Mouse (Mus musculus): ENCODE measurements at regions not wholly inside any gene's neighbourhood (a gene's known extent, or its start where the extent isn't known, plus 50 kb on each side); places are given as distances from the start of the nearest gene placed in this dataset.

- TF ChIP-seq CTCF (IDR thresholded peaks at IDR 0.05; ENCODE audit: borderline replicate concordance, insufficient read depth, low read length): no peak
- TF ChIP-seq POLR2A (IDR thresholded peaks at IDR 0.05; ENCODE audit: low read depth, low read length): no peak
Observed at GRCm38 (mm10) chr7:136208879-136209278, 492.7 kb upstream of the Mki67 start.

Data from embryonic fibroblast, embryonic 13.5 days (primary cell).